Mouse (Mus musculus): Measurements from ENCODE around the gene Cask.

- TF ChIP-seq CTCF (IDR thresholded peaks at IDR 0.05; ENCODE audit: low read depth) (no peak), EP300 (IDR thresholded peaks at IDR 0.05; ENCODE audit: low read depth) (no peak)
Observed at GRCm38 (mm10) chrX:13574298-13574697, 276.9 kb downstream of the Cask start.
